Mouse (Mus musculus): ENCODE measurements around the gene Ralgapb.

- TF ChIP-seq TCF12 (IDR thresholded peaks at IDR 0.05; ENCODE audit: insufficient read depth, poor library complexity, severe bottlenecking), result no peak
- TF ChIP-seq POLR2A (IDR thresholded peaks at IDR 0.05; ENCODE audit: insufficient read length, low read depth), result no peak
- TF ChIP-seq E2F4 (IDR thresholded peaks at IDR 0.05; ENCODE audit: insufficient read depth), result no peak
- TF ChIP-seq USF1 (IDR thresholded peaks at IDR 0.05; ENCODE audit: low read depth), result peak; percentile 40
- no peak for TF ChIP-seq REST (IDR thresholded peaks at IDR 0.05; ENCODE audit: insufficient read depth, insufficient read length)
Measured at GRCm38 (mm10) chr2:158373061-158373460, 36.6 kb upstream of the Ralgapb start.

All from myocyte (in vitro differentiated cells).